ENCODE assay signal across 18 mouse cellular contexts in the genomic region with DNA sequence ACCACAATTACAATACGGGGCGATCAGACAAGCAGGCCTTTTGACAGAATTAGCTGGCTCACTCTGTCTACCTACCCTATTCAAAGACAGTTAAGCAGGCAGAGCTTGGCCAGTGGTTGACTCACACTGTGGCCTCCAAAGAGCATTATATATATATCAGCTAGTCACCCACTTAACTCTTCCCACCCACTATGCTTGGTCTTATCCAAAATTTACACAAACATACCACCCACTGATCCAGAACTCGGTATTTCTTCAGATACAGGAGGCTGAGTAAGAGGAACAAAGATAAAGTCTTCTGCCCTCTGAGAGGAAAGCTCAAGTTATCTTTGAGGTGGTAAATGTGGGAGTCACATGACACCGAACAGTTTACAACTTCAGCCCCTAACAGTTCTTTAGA. TPM values are rescaled to one million over a fixed set of nuclear protein-coding genes. Genes with fewer than 3 reads are reported as not detected.
DNase-seq lines count a peak whose midpoint lies in the region; ATAC-seq lines count a peak whose summit lies in the region.
"Had no signal": no experiment of that assay in that cellular context is flagged by ENCODE, and none has a peak within 500 bp of the region (broad histone marks: within the 10 kb centered on the region; RNA-seq: fewer than 3 reads in every experiment).

No protein-coding gene starts in this region.

- H3K9me3 ChIP-seq in liver, embryonic 13.5 days (replicated peaks) = no peaks in the 10 kb centered on the region
- H3K9me3 ChIP-seq: forebrain, embryonic 15.5 days; intestine, embryonic 15.5 days; kidney, embryonic 15.5 days; midbrain, embryonic 10.5 days had no signal

- no peaks in the 10 kb centered on the region for H3K27me3 ChIP-seq in liver, embryonic 13.5 days
- H3K27me3 ChIP-seq: forebrain, embryonic 15.5 days; intestine, embryonic 15.5 days; kidney, embryonic 15.5 days had no signal

- DNase-seq in thymus, postnatal 0 days (ENCODE audit: low spot score) = peak; percentile 55
- no peak for DNase-seq in thymus, postnatal 25 days
- peak; percentile 53 for DNase-seq in brain, adult 2 months (ENCODE audit: low read depth, low spot score)
- DNase-seq in liver, embryonic 13.5 days = peak; percentile 26
- DNase-seq in naive thymus-derived CD4-positive, alpha-beta T cell, adult 2 months (ENCODE audit: low read depth) = peak; percentile 57
- no peak for DNase-seq in neural tube, embryonic 10.5 days (ENCODE audit: extremely low spot score, low spot score)
- DNase-seq in layer of hippocampus, adult 8-10 months (ENCODE audit: low spot score in 2 of 2) = no peak
- DNase-seq: adrenal gland, adult 8-10 months; cerebellum, adult 9-11 months; heart, adult 2 months; left cerebral cortex, postnatal 4 days; lung, adult 18-20 months had no signal

- peak; percentile 59 for ATAC-seq in liver, embryonic 13.5 days (ENCODE audit: low read depth)
- ATAC-seq: CD4-positive, CD25-positive, alpha-beta regulatory T cell, adult 4 months; forebrain, embryonic 15.5 days; intestine, embryonic 15.5 days had no signal

- H3K4me2 ChIP-seq in liver, embryonic 13.5 days = peak overlapping the region; percentile 59
- H3K4me2 ChIP-seq: forebrain, embryonic 15.5 days; hindbrain, embryonic 14.5 days; intestine, embryonic 15.5 days; kidney, embryonic 15.5 days had no signal

- peak overlapping the region; percentile 23 for H3K4me3 ChIP-seq in liver, embryonic 13.5 days (replicated peaks)
- H3K4me3 ChIP-seq: forebrain, embryonic 15.5 days; heart, adult 2 months; intestine, embryonic 15.5 days; kidney, embryonic 15.5 days; midbrain, embryonic 10.5 days had no signal

- 27% methylated on average over 4 of the region's 4 CpGs for WGBS in liver, embryonic 13.5 days (ENCODE audit: insufficient replicate concordance)

- H3K4me1 ChIP-seq in liver, embryonic 13.5 days (replicated peaks) = peaks cover 70% of the 10 kb centered on the region

- H3K36me3 ChIP-seq in liver, embryonic 13.5 days = peaks cover 21% of the 10 kb centered on the region
- H3K36me3 ChIP-seq: intestine, embryonic 15.5 days had no signal

- peak overlapping the region; percentile 52 for H3K9ac ChIP-seq in liver, embryonic 13.5 days
- H3K9ac ChIP-seq: forebrain, embryonic 15.5 days; hindbrain, embryonic 14.5 days; intestine, embryonic 15.5 days; kidney, embryonic 15.5 days had no signal

- peak overlapping the region; percentile 93 for H3K27ac ChIP-seq in liver, embryonic 13.5 days
- H3K27ac ChIP-seq: forebrain, embryonic 15.5 days; heart, adult 2 months; hindbrain, embryonic 14.5 days; intestine, embryonic 15.5 days; kidney, embryonic 15.5 days; midbrain, embryonic 10.5 days had no signal

RNA-seq across cellular contexts. Expression of gene Chchd3, which starts 4.4 kb away (rescaled TPM):
- polyA plus RNA-seq in thymus, postnatal 0 days (2015; fragmentation: Nextera tagmentation; extraction: Ambion mirVana) = 208 and 220 TPM in 2 replicates
- polyA plus RNA-seq in liver, embryonic 13.5 days (2015; fragmentation: Nextera tagmentation; extraction: Ambion mirVana) = 90.2 and 105 TPM in 2 replicates
- 10 to 100 TPM; 82.5 to 88.4 (median 83.8) TPM for total RNA-seq in layer of hippocampus, adult 8-10 months (2022)

Comparison
In these comparisons a context has a peak if more than half of its experiments do, and no peak if none do; other contexts are left out.
1. DNase-seq: peak in thymus, postnatal 0 days (single experiment), brain, adult 2 months (single experiment), liver, embryonic 13.5 days (single experiment) and naive thymus-derived CD4-positive, alpha-beta T cell, adult 2 months (single experiment); none in thymus, postnatal 25 days (single experiment), neural tube, embryonic 10.5 days (single experiment) and layer of hippocampus, adult 8-10 months (0 of 2).